Mouse (Mus musculus) MEL (cell line): ENCODE data around the gene Negr1. TPM values are rescaled to one million over a fixed set of nuclear protein-coding genes. Genes with fewer than 3 reads are reported as not detected.

Experiments
- DNase-seq: peaks from one replicate; pipeline ENCODE4 v3.0.0; 2011; ENCODE audit warnings: low read depth, low spot score
- H3K27ac ChIP-seq: 2 replicates; pipeline ENCODE4 v1.5.1; 2012; ENCODE audit warnings: low read depth, mild to moderate bottlenecking, control low read depth, low read length, moderate library complexity; ENCODE audit not compliant: control insufficient read depth
- H3K27me3 ChIP-seq, 2 experiments: fragments of 150-350 bp in 1 of 2; sonication (generic) in 1 of 2; 2 replicates each; pipeline ENCODE4 v1.6.1; 2012; ENCODE audit warnings: low read length in 2 of 2, mild to moderate bottlenecking in 2 of 2, improper control_type of control experiment in 1 of 2, moderate library complexity in 1 of 2; ENCODE audit not compliant: insufficient read depth in 2 of 2, control insufficient read depth in 1 of 2
- H3K36me3 ChIP-seq, 2 experiments: 2 replicates each; pipeline ENCODE4 v1.6.1; 2012 to 2014; ENCODE audit warnings: low read length in 2 of 2, improper control_type of control experiment in 1 of 2, inconsistent platforms in 1 of 2, mild to moderate bottlenecking in 1 of 2; ENCODE audit not compliant: insufficient read depth in 2 of 2, control insufficient read depth in 1 of 2
- H3K4me1 ChIP-seq, 2 experiments: fragments of 150-350 bp in 1 of 2; sonication (generic) in 1 of 2; 2 replicates each; pipeline ENCODE4 v1.6.1; 2012; ENCODE audit warnings: low read length in 2 of 2, improper control_type of control experiment in 1 of 2, mild to moderate bottlenecking in 1 of 2; ENCODE audit not compliant: insufficient read depth in 2 of 2, control insufficient read depth in 1 of 2
- H3K4me3 ChIP-seq, 2 experiments: fragments of 150-350 bp in 1 of 2; sonication (generic) in 1 of 2; 2 replicates each; pipeline ENCODE4 v1.5.1; 2012; ENCODE audit warnings: low read depth in 2 of 2, low read length in 2 of 2, mild to moderate bottlenecking in 2 of 2, moderate library complexity in 2 of 2, control low read depth in 1 of 2, improper control_type of control experiment in 1 of 2; ENCODE audit not compliant: control insufficient read depth in 1 of 2, insufficient read depth in 1 of 2
- H3K79me2 ChIP-seq: 2 replicates; pipeline ENCODE4 v1.6.1; 2012; ENCODE audit warnings: mild to moderate bottlenecking, low read length, moderate library complexity; ENCODE audit not compliant: control insufficient read depth, poor library complexity, insufficient read depth
- H3K9ac ChIP-seq: 2 replicates; pipeline ENCODE4 v1.6.1; 2012; ENCODE audit warnings: low read depth, mild to moderate bottlenecking, control low read depth, low read length, moderate library complexity; ENCODE audit not compliant: control insufficient read depth, poor library complexity, severe bottlenecking
- H3K9me3 ChIP-seq: fragments of 150-350 bp; sonication (generic); replicated peaks from 2 replicates; pipeline ENCODE4 v1.6.1; 2012; ENCODE audit warnings: mild to moderate bottlenecking, low read length, improper control_type of control experiment, moderate library complexity; ENCODE audit not compliant: insufficient read depth
- BHLHE40 ChIP-seq: IDR thresholded peaks from 2 replicates; pipeline ENCODE4 v1.6.1; 2012; ENCODE audit warnings: low read depth, mild to moderate bottlenecking, inconsistent platforms, low read length, improper control_type of control experiment, borderline replicate concordance
- CHD1 ChIP-seq: IDR thresholded peaks from 2 replicates; pipeline ENCODE4 v1.6.1; 2012; ENCODE audit warnings: low read depth, mild to moderate bottlenecking, inconsistent platforms, low read length, improper control_type of control experiment
- CTCF ChIP-seq, 3 experiments: IDR thresholded peaks in 2 of 3; conservative IDR thresholded peaks in 1 of 3; 2 replicates each; pipeline ENCODE4 v1.5.1; 2011 to 2012; ENCODE audit warnings: low read length in 3 of 3, low read depth in 2 of 3, mild to moderate bottlenecking in 2 of 3, improper control_type of control experiment in 1 of 3, inconsistent platforms in 1 of 3, mixed read lengths in 1 of 3, moderate library complexity in 1 of 3; ENCODE audit not compliant: control insufficient read depth in 1 of 3, insufficient read depth in 1 of 3, poor library complexity in 1 of 3, severe bottlenecking in 1 of 3
- E2F4 ChIP-seq: IDR thresholded peaks from 2 replicates; pipeline ENCODE4 v1.6.1; 2011; ENCODE audit warnings: low read depth, low read length, improper control_type of control experiment, borderline replicate concordance
- ETS1 ChIP-seq: IDR thresholded peaks from 2 replicates; pipeline ENCODE4 v1.6.1; 2012; ENCODE audit warnings: low read depth, mild to moderate bottlenecking, inconsistent platforms, low read length, improper control_type of control experiment, moderate library complexity
- GATA1 ChIP-seq: IDR thresholded peaks from 2 replicates; pipeline ENCODE4 v1.6.1; 2011; ENCODE audit warnings: low read depth, low read length, improper control_type of control experiment
- KAT2A ChIP-seq: conservative IDR thresholded peaks from 2 replicates; pipeline ENCODE4 v1.6.1; 2012; ENCODE audit warnings: low read depth, low read length, improper control_type of control experiment, inconsistent platforms
- MAX ChIP-seq: IDR thresholded peaks from 2 replicates; pipeline ENCODE4 v1.6.1; 2011; ENCODE audit warnings: low read length, improper control_type of control experiment
- POLR2A ChIP-seq, 2 experiments: IDR thresholded peaks; 2 replicates each; pipeline ENCODE4 v1.6.1; 2011 to 2012; ENCODE audit warnings: low read length in 2 of 2, mild to moderate bottlenecking in 2 of 2, control low read depth in 1 of 2, improper control_type of control experiment in 1 of 2, low read depth in 1 of 2, moderate library complexity in 1 of 2; ENCODE audit not compliant: control insufficient read depth in 1 of 2, insufficient read depth in 1 of 2, poor library complexity in 1 of 2
- POLR2AphosphoS2 ChIP-seq: IDR thresholded peaks from 2 replicates; pipeline ENCODE4 v1.6.1; 2011; ENCODE audit warnings: low read length, improper control_type of control experiment
- POLR2AphosphoS5 ChIP-seq: IDR thresholded peaks from 2 replicates; pipeline ENCODE4 v1.6.1; 2012; ENCODE audit warnings: low read depth, borderline replicate concordance, mild to moderate bottlenecking, inconsistent platforms, low read length, moderate library complexity, mixed read lengths
- RAD21 ChIP-seq: IDR thresholded peaks from 2 replicates; pipeline ENCODE4 v1.6.1; 2011; ENCODE audit warnings: mild to moderate bottlenecking, low read depth, low read length, improper control_type of control experiment
- RCOR1 ChIP-seq: IDR thresholded peaks from 2 replicates; pipeline ENCODE4 v1.6.1; 2012; ENCODE audit warnings: low read depth, mild to moderate bottlenecking, inconsistent platforms, low read length, improper control_type of control experiment
- USF1 ChIP-seq: IDR thresholded peaks from 2 replicates; pipeline ENCODE4 v1.6.1; 2014; ENCODE audit warnings: low read depth, mild to moderate bottlenecking, inconsistent platforms, low read length, improper control_type of control experiment, moderate library complexity
- USF2 ChIP-seq, 2 experiments: IDR thresholded peaks; 2 replicates each; pipeline ENCODE4 v1.6.1; 2011 to 2012; ENCODE audit warnings: improper control_type of control experiment in 2 of 2, low read length in 2 of 2, borderline replicate concordance in 1 of 2, inconsistent platforms in 1 of 2, low read depth in 1 of 2, mild to moderate bottlenecking in 1 of 2; ENCODE audit not compliant: insufficient read depth in 1 of 2
- ZC3H11A ChIP-seq: IDR thresholded peaks from 2 replicates; pipeline ENCODE4 v1.6.1; 2012; ENCODE audit warnings: low read depth, mild to moderate bottlenecking, inconsistent platforms, low read length, improper control_type of control experiment
- ZKSCAN1 ChIP-seq: IDR thresholded peaks from 2 replicates; pipeline ENCODE4 v1.6.1; 2012; ENCODE audit warnings: low read depth, mild to moderate bottlenecking, inconsistent platforms, low read length, improper control_type of control experiment, moderate library complexity
- ZMIZ1 ChIP-seq: IDR thresholded peaks from 2 replicates; pipeline ENCODE4 v1.6.1; 2012; ENCODE audit warnings: low read depth, mild to moderate bottlenecking, inconsistent platforms, low read length, improper control_type of control experiment, moderate library complexity
- ZNF384 ChIP-seq: IDR thresholded peaks from 2 replicates; pipeline ENCODE4 v1.6.1; 2012; ENCODE audit warnings: low read depth, mild to moderate bottlenecking, inconsistent platforms, low read length, improper control_type of control experiment
- polyA plus RNA-seq, 2 experiments: library from polyadenylated mRNA; stranded (reverse) in 1 of 2; unstranded in 1 of 2; fragments of >175 nt in 1 of 2; fragments of >200 nt in 1 of 2; gene quantifications; 2 replicates each; pipeline versions ENCODE4 v1.2.1 to v1.2.4; 2012; ENCODE audit warnings: low replicate concordance in 2 of 2, low read depth in 1 of 2; ENCODE audit not compliant: insufficient read length in 2 of 2, insufficient read depth in 1 of 2, missing spikeins in 1 of 2
- total RNA-seq: library from RNA; depleted of rRNA; stranded (reverse); fragments of 300-350 nt; gene quantifications from 2 replicates; pipeline ENCODE4 v1.2.3, GENCODE M21; 2012

The Negr1 gene
- total and polyA plus RNA-seq, 3 experiments: not detected

- Histone ChIP-seq H3K36me3 (no peaks in the 10 kb centered on the region), H3K4me3 (no peak overlapping the region), H3K27ac (no peak overlapping the region), H3K27me3 (no peaks in the 10 kb centered on the region), H3K9ac (no peak overlapping the region), H3K4me1 (no peaks in the 10 kb centered on the region), H3K79me2 (no peaks in the 10 kb centered on the region), H3K9me3 (no peaks in the 10 kb centered on the region)
- no peak for TF ChIP-seq USF1
- TF ChIP-seq ZMIZ1: no peak
- no peak for TF ChIP-seq POLR2AphosphoS2
- no peak for TF ChIP-seq ZC3H11A
- no peak for DNase-seq
Measured at GRCm38 (mm10) chr3:157321834-157322233, 760.2 kb downstream of the Negr1 start.

GRCm38 (mm10) chr3:157334169-157334568 is 772.6 kb downstream of the Negr1 start:
- no peak overlapping the region for H3K4me3 ChIP-seq
- H3K36me3 ChIP-seq: no peaks in the 10 kb centered on the region
- no peak for TF ChIP-seq POLR2A (IDR thresholded peaks at IDR 0.05; ENCODE audit: control insufficient read depth in 1 of 2, insufficient read depth in 1 of 2, low read depth in 1 of 2, low read length in 2 of 2, poor library complexity in 1 of 2)
- TF ChIP-seq USF2 (IDR thresholded peaks at IDR 0.05; ENCODE audit: borderline replicate concordance in 1 of 2, insufficient read depth in 1 of 2, low read depth in 1 of 2, low read length in 2 of 2): no peak
- no peak overlapping the region for H3K9ac ChIP-seq
- H3K9me3 ChIP-seq: no peaks in the 10 kb centered on the region
- no peaks in the 10 kb centered on the region for H3K4me1 ChIP-seq
- no peak overlapping the region for H3K27ac ChIP-seq
- H3K79me2 ChIP-seq: no peaks in the 10 kb centered on the region
- no peaks in the 10 kb centered on the region for H3K27me3 ChIP-seq
- no peak for DNase-seq

- no peak for DNase-seq
- no peak overlapping the region for H3K4me3 ChIP-seq
- no peak for TF ChIP-seq CHD1
- TF ChIP-seq POLR2AphosphoS5: no peak
- no peak for TF ChIP-seq ZNF384
- H3K9me3 ChIP-seq: no peaks in the 10 kb centered on the region
- H3K4me1 ChIP-seq: no peaks in the 10 kb centered on the region
- no peaks in the 10 kb centered on the region for H3K79me2 ChIP-seq
- no peak overlapping the region for H3K27ac ChIP-seq
- no peak overlapping the region for H3K9ac ChIP-seq
- no peaks in the 10 kb centered on the region for H3K27me3 ChIP-seq
- no peaks in the 10 kb centered on the region for H3K36me3 ChIP-seq
Measured at GRCm38 (mm10) chr3:157349480-157349879, 787.9 kb downstream of the Negr1 start.

- Histone ChIP-seq H3K36me3 (no peaks in the 10 kb centered on the region), H3K4me3 (no peak overlapping the region), H3K27ac (no peak overlapping the region), H3K9ac (no peak overlapping the region)
- TF ChIP-seq ZKSCAN1: no peak
- TF ChIP-seq KAT2A: no peak
- TF ChIP-seq RAD21: no peak
- no peak for TF ChIP-seq ZNF384
- no peak for TF ChIP-seq USF2 (IDR thresholded peaks at IDR 0.05; ENCODE audit: borderline replicate concordance in 1 of 2, insufficient read depth in 1 of 2, low read depth in 1 of 2, low read length in 2 of 2)
- TF ChIP-seq E2F4: no peak
- TF ChIP-seq BHLHE40: no peak
- TF ChIP-seq USF1: no peak
- no peak for TF ChIP-seq CTCF (IDR thresholded peaks at IDR 0.05 in 2 of 3, conservative IDR thresholded peaks at IDR 0.05 in 1 of 3; ENCODE audit: control insufficient read depth in 1 of 3, insufficient read depth in 1 of 3, low read depth in 2 of 3, low read length in 3 of 3, poor library complexity in 1 of 3, severe bottlenecking in 1 of 3)
- no peak for TF ChIP-seq ZMIZ1
- TF ChIP-seq RCOR1: no peak
- no peak for TF ChIP-seq MAX
- no peak for TF ChIP-seq GATA1
- TF ChIP-seq ETS1: no peak
- TF ChIP-seq ZC3H11A: no peak
- TF ChIP-seq, all 39 proteins: peak for 0
- Histone ChIP-seq H3K4me1 (no peaks in the 10 kb centered on the region), H3K79me2 (no peaks in the 10 kb centered on the region), H3K9me3 (no peaks in the 10 kb centered on the region), H3K27me3 (no peaks in the 10 kb centered on the region)
- no peak for DNase-seq
Measured at GRCm38 (mm10) chr3:157358905-157359304, 797.3 kb downstream of the Negr1 start.
